Mouse (Mus musculus) kidney, adult 11 months (tissue): ENCODE data around the gene Gmfg.

ENCODE experiments used
- DNase-seq: peaks from one replicate; pipeline ENCODE4 v3.0.0; 2022

Gene Gmfg

GRCm38 (mm10) chr7:28488030-28488491 is 50.8 kb downstream of the Gmfg start:
- peak; percentile 16 for DNase-seq

DNA sequence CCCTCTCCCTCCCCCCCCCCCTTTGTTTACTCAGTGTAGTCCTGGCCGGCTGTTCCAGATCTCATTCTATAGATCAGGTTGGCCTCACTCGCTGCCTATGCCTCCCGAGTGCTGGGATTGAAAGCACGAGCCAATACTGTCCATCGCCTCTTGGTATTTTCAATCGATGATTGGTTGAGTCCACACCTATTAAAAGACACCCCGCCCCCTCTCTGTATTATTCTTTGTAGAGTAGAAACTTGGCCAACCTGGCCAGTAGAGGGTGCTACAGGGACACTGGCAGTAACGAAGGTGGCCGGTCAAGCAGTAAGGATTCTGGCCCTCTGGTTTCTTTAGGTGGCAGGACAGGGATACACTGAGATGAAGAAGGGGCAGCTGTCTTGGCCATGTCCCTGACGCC is 53.2 kb downstream of the Gmfg start:
- DNase-seq: peak; percentile 75

- peak; percentile 7 for DNase-seq
Measured at GRCm38 (mm10) chr7:28490903-28491302, 53.7 kb downstream of the Gmfg start.

- no peak for DNase-seq
Measured at GRCm38 (mm10) chr7:28492310-28492709, 55.1 kb downstream of the Gmfg start.

GRCm38 (mm10) chr7:28495426-28495825 is 58.2 kb downstream of the Gmfg start:
- no peak for DNase-seq
